Mouse (Mus musculus) colon, adult 2 months (tissue): ENCODE results near the gene Eif2ak4. TPM values are rescaled to one million over a fixed set of nuclear protein-coding genes. Genes with fewer than 3 reads are reported as not detected.

Experiments used
- polyA plus RNA-seq: library from polyadenylated mRNA; depleted of rRNA; stranded (reverse); fragments of >200 nt; gene quantifications from 2 replicates; pipeline ENCODE4 v1.2.3, GENCODE M21; 2012; rRNA removed

Eif2ak4 gene
- 10.1 and 11.5 TPM in 2 replicates for polyA plus RNA-seq

GRCm38 (mm10) chr2:118388341-118389335 is at the start of gene Eif2ak4:
Gene Eif2ak4, plus strand, starts transcription at chr2:118388618.

GRCm38 (mm10) chr2:118372901-118373571 is 15.4 kb upstream of the Eif2ak4 start, which contains the start of gene Gpr176:
Gene Gpr176, minus strand, starts transcription at chr2:118373419.

GRCm38 (mm10) chr2:118479550-118479909 is 91.1 kb downstream of the Eif2ak4 start, which contains the start of gene Srp14:
Gene Srp14, minus strand, starts transcription at chr2:118479711.

Other genes with a start within 250 kb of the Eif2ak4 start
- gene Fsip1, start 131.7 kb upstream of the Eif2ak4 start, polyA plus RNA-seq: not detected in 2 replicates
- 0.54 and 0.59 TPM in 2 replicates for gene Gpr176, start 15.2 kb upstream of the Eif2ak4 start, polyA plus RNA-seq
- gene Srp14, start 91.1 kb downstream of the Eif2ak4 start, polyA plus RNA-seq: 29.8 and 32.1 TPM in 2 replicates
- gene Bmf, start 161.1 kb downstream of the Eif2ak4 start, polyA plus RNA-seq: 7.2 and 12.8 TPM in 2 replicates
- 4.3 and 5.6 TPM in 2 replicates for gene Bub1b, start 209.6 kb downstream of the Eif2ak4 start, polyA plus RNA-seq